Mouse (Mus musculus) stomach, embryonic 16.5 days (tissue): ENCODE measurements around the gene Ubxn11. TPM values are rescaled to one million over a fixed set of nuclear protein-coding genes. Genes with fewer than 3 reads are reported as not detected.
"Not testable (repeated sequence)": the region's sequence is repeated elsewhere in the genome, so short reads cannot be mapped to it uniquely, and the experiment has no call there.

ENCODE experiments used
- ATAC-seq: fragments of 200-750 bp; cut with Nextera tagmentation; 2 replicates; pipeline ENCODE4 v1.8.0; 2017; ENCODE audit warnings: moderate number of reproducible peaks, moderate TSS enrichment; ENCODE audit not compliant: insufficient read depth, low FRiP score
- H3K27ac ChIP-seq: fragments of 300-500 bp; sonication (generic); 2 replicates; pipeline ENCODE4 v1.5.1; 2014; ENCODE audit warnings: low read length
- H3K27me3 ChIP-seq: fragments of 300-500 bp; sonication (generic); 2 replicates; pipeline ENCODE4 v1.6.1; 2014; ENCODE audit warnings: low read length, control low read depth, mixed read lengths; ENCODE audit not compliant: control insufficient read depth, insufficient read depth
- H3K36me3 ChIP-seq: fragments of 300-500 bp; sonication (generic); 2 replicates; pipeline ENCODE4 v1.6.1; 2014; ENCODE audit warnings: low read length; ENCODE audit not compliant: control insufficient read depth, insufficient read depth
- H3K4me1 ChIP-seq: fragments of 300-500 bp; sonication (generic); 2 replicates; pipeline ENCODE4 v1.6.1; 2014; ENCODE audit warnings: low read length, control low read depth, mixed read lengths; ENCODE audit not compliant: control insufficient read depth, insufficient read depth
- H3K4me2 ChIP-seq: fragments of 300-500 bp; sonication (generic); 2 replicates; pipeline ENCODE4 v1.6.1; 2014; ENCODE audit warnings: low read depth, low read length, mixed read lengths
- H3K4me3 ChIP-seq: fragments of 300-500 bp; sonication (generic); replicated peaks from 2 replicates; pipeline ENCODE4 v1.5.1; 2014; ENCODE audit warnings: mild to moderate bottlenecking, low read length
- H3K9ac ChIP-seq: fragments of 300-500 bp; sonication (generic); 2 replicates; pipeline ENCODE4 v1.6.1; 2014; ENCODE audit warnings: low read length
- H3K9me3 ChIP-seq: fragments of 300-500 bp; sonication (generic); replicated peaks from 2 replicates; pipeline ENCODE4 v1.6.1; 2016; ENCODE audit warnings: low read length, control low read depth; ENCODE audit not compliant: control insufficient read depth
- WGBS: fragments of 180-500 bp; shearing (Covaris S2); extraction: QIAGEN DNeasy Blood & Tissue Kit; methylation state at CpG from one replicate; pipeline ENCODE4 v1.1.7; 2014; 5-methylcytosine and 5-hydroxymethylcytosine counted together
- polyA plus RNA-seq: library from polyadenylated mRNA; unstranded; fragments of >200 nt; fragmentation: Nextera tagmentation; extraction: Ambion mirVana; gene quantifications from 2 replicates; pipeline ENCODE4 v1.2.1, GENCODE M21; 2015

The Ubxn11 gene
- polyA plus RNA-seq, 1 experiment from 2014 or later = 6.4 TPM

DNA sequence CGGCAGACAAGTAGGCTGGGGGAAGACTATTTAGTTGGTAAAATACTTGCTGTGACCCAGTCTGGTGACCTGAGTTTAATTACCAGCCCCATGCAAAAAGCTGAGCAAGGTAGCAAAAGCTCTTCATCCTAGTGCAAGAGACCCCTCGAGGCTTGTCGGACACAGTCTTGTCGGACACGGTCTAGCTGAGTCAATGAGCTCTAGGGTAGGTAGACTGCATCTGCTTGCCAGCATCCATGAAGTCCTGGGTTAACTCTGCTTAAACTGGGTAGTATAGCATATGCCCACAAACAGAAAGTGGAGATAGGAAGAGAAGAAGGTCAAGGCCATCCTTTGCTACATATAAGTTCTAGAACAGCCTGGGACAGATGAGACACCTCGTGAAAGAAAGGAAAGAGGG lies 56.4 kb downstream of the Ubxn11 start:
- Histone ChIP-seq H3K4me2 (no peak overlapping the region), H3K36me3 (no peaks in the 10 kb centered on the region), H3K4me1 (no peaks in the 10 kb centered on the region), H3K27ac (no peak overlapping the region), H3K9me3 (no peaks in the 10 kb centered on the region), H3K27me3 (no peaks in the 10 kb centered on the region), H3K9ac (no peak overlapping the region), H3K4me3 (no peak overlapping the region)
- no peak for ATAC-seq
- whole genome bisulfite sequencing = 81% methylated on average over 6 of the region's 6 CpGs

DNA sequence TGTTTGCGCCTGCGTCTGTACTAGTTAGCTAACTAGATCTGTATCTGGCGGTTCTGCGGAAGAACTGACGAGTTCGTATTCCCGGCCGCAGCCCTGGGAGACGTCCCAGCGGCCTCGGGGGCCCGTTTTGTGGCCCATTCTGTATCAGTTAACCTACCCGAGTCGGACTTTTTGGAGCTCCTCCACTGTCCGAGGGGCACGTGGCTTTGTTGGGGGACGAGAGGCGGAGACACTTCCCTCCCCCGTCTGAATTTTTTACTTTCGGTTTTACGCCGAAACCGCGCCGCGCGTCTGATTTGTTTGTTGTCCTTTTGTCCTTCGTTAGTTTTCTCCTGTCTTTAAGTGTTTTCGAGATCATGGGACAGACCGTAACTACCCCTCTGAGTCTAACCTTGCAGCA lies 57.7 kb downstream of the Ubxn11 start:
- H3K9ac ChIP-seq = peak overlapping the region; percentile 64
- H3K27ac ChIP-seq = 0 out of 2 replicates have a peak overlapping the region, but pooled peaks have one; percentile 33
- WGBS = 6% methylated on average over 30 of the region's 30 CpGs
- H3K4me3 ChIP-seq = peak overlapping the region; percentile 58
- H3K36me3 ChIP-seq, H3K27me3 ChIP-seq, H3K4me1 ChIP-seq, H3K9me3 ChIP-seq, ATAC-seq: not testable (repeated sequence)
- peak overlapping the region; percentile 35 for H3K4me2 ChIP-seq

DNA sequence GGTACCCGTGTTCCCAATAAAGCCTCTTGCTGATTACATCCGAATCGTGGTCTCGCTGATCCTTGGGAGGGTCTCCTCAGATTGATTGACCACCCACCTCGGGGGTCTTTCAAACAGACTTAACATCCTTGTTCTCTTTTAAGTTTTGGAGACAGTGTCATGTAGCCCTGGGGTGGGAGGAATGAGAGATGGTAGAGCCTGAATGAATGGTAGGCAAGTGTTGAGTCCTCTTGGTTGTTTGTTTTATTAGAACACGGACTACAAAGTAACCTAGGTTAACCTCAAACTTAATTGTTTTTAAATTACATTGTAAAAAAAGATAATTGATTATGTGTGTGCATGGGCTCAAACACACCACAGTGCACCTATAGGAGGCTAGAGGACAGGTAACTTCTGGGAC lies 62.2 kb downstream of the Ubxn11 start:
- H3K9me3 ChIP-seq = no peaks in the 10 kb centered on the region
- no peaks in the 10 kb centered on the region for H3K36me3 ChIP-seq
- H3K9ac ChIP-seq = no peak overlapping the region
- peak overlapping the region; percentile 44 for H3K27ac ChIP-seq
- no peak overlapping the region for H3K4me2 ChIP-seq
- no peak overlapping the region for H3K4me3 ChIP-seq
- H3K4me1 ChIP-seq = no peaks in the 10 kb centered on the region
- H3K27me3 ChIP-seq = no peaks in the 10 kb centered on the region
- 83% methylated on average over 5 of the region's 6 CpGs for WGBS
- peak; percentile 13; the same call in 1 of the 2 replicates for ATAC-seq

DNA sequence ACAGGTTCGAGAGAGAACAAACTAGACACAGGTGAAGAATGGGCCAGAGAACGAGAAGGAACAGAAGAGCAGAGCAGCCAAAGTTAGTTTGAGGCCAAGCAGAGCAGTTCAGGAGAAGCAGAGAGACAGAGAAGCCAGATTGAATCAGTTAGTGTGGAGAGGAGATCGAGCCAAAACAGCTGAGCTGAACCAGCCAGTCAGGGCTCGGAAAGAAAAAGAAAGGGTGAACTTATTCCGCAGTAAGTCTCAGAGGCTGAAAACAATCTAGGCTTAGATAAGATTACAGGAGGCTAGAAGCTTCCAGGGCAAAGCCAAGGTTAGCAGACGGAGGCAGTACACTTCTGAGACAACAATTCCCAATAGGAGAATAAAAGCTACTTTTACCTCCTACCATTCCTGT lies 62.7 kb downstream of the Ubxn11 start:
- Histone ChIP-seq H3K27ac (peak overlapping the region; percentile 44), H3K4me2 (no peak overlapping the region), H3K9ac (no peak overlapping the region), H3K27me3 (no peaks in the 10 kb centered on the region), H3K36me3 (no peaks in the 10 kb centered on the region), H3K4me3 (no peak overlapping the region), H3K4me1 (no peaks in the 10 kb centered on the region), H3K9me3 (no peaks in the 10 kb centered on the region)
- ATAC-seq = peak; percentile 50; the same call in 1 of the 2 replicates
- 53% methylated on average over 6 of the region's 6 CpGs for WGBS

DNA sequence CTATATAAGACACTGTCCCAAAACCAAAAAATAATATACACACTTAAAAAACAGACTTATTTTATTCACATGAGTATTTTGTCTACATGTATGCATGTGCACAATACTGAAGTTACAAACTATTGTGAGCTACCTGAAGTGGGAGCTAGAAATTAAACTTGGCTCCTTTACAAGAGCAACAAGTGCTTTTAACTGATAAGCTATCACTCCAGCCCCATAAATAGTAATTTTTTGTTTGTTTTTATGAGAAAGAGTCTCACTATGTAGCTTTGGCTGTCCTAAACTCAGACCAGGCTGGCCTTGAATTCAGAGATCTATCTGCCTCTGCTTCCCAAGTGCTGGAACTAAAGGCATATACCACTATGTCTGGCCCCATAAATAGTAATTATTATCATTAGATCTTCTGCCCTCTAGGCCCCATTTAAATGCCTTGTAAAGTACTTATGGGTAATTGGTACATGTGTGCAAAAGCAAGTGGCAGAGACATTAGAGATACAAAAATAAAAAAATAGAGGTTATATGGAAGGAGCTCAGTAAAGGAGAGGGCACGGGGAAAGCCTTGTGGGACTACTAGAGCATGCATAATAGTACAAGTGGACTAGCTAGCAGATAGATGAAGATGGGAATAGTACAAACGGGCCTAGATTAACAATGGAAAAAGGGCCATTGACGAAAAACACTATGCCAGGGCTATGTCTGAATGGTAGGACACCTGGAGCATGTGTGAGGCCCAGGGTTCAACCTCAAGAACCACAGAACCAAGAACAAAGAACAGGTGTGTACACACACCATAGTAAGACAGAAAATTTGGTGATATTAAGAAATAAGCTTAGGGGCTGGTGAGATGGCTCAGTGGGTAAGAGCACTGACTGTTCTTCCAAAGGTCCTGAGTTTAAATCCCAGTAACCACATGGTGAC lies 63.4 kb downstream of the Ubxn11 start:
- H3K4me2 ChIP-seq = no peak overlapping the region
- H3K9me3 ChIP-seq = no peaks in the 10 kb centered on the region
- H3K36me3 ChIP-seq = no peaks in the 10 kb centered on the region
- H3K27me3 ChIP-seq = no peaks in the 10 kb centered on the region
- ATAC-seq = peak; percentile 37; the same call in 1 of the 2 replicates
- 80% methylated on average over 3 of the region's 3 CpGs for WGBS
- H3K4me1 ChIP-seq = no peaks in the 10 kb centered on the region
- H3K9ac ChIP-seq = no peak overlapping the region
- no peak overlapping the region for H3K4me3 ChIP-seq
- H3K27ac ChIP-seq = no peak overlapping the region; the same call in 1 of the 2 replicates

DNA sequence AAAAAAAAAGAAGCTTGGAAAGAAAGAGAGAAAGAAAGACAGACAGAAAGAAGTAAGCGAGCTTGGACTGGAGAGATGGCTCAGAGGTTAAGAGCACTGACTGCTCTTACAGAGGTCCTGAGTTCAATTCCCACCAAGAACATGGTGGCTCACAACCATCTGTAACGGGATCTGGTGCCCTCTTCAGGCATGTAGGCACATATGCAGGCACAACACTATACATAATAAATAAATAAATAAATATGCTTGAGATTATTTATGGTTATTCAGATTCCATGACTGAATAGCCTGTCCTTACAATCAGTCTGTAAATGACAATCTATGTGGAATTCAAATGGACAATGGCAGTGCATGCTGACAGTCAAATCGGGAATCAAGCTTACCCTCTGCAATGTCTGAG lies 64.5 kb downstream of the Ubxn11 start:
- Histone ChIP-seq H3K36me3 (no peaks in the 10 kb centered on the region), H3K4me2 (no peak overlapping the region), H3K9ac (no peak overlapping the region), H3K4me3 (no peak overlapping the region), H3K27ac (no peak overlapping the region), H3K9me3 (no peaks in the 10 kb centered on the region), H3K4me1 (no peaks in the 10 kb centered on the region), H3K27me3 (no peaks in the 10 kb centered on the region)
- ATAC-seq = no peak
- 96% methylated on average over 3 of the region's 3 CpGs for WGBS

DNA sequence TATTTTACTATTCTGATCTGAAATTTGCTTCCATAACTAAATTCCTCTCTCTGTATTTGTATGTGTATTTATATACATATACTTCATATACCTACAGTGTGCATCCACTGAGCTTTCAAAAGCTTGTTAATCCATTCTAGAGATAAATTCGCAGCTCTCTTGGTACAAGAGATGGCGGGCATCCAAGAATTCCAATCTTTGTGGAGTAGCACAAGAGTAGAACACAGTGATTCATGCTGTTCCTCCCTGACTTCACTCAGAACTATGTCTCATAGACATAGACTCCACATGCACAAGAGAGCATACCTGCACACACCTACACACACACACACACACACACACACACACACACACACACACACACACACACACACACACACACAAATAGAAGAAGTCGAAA lies 70.0 kb downstream of the Ubxn11 start:
- ATAC-seq = no peak
- no peaks in the 10 kb centered on the region for H3K9me3 ChIP-seq
- no peak overlapping the region for H3K27ac ChIP-seq
- no peak overlapping the region for H3K4me2 ChIP-seq
- H3K36me3 ChIP-seq = no peaks in the 10 kb centered on the region
- no peaks in the 10 kb centered on the region for H3K4me1 ChIP-seq
- no peaks in the 10 kb centered on the region for H3K27me3 ChIP-seq
- no peak overlapping the region for H3K9ac ChIP-seq
- 67% methylated on average over 3 of the region's 3 CpGs for WGBS
- H3K4me3 ChIP-seq = no peak overlapping the region

Other genes with a start within 250 kb of the Ubxn11 start
- 69.2 and 71.8 TPM in 2 replicates for gene Rps6ka1, start 214.8 kb upstream of the Ubxn11 start, polyA plus RNA-seq
- gene Hmgn2, start 133.9 kb upstream of the Ubxn11 start, polyA plus RNA-seq = 1,639 and 1,753 TPM in 2 replicates
- gene Dhdds, start 101.7 kb upstream of the Ubxn11 start, polyA plus RNA-seq = 43.0 and 45.8 TPM in 2 replicates
- gene Lin28a, start 83.7 kb upstream of the Ubxn11 start, polyA plus RNA-seq = 0.13 and 0.22 TPM in 2 replicates
- not detected in 2 replicates for gene Zfp683, start 48.7 kb upstream of the Ubxn11 start, polyA plus RNA-seq
- gene Crybg2, start 41.8 kb upstream of the Ubxn11 start, polyA plus RNA-seq = 19.3 and 26.8 TPM in 2 replicates
- 25.8 and 44.2 TPM in 2 replicates for gene Cd52, start 7.5 kb upstream of the Ubxn11 start, polyA plus RNA-seq
- gene Sh3bgrl3, start 26.2 kb downstream of the Ubxn11 start, polyA plus RNA-seq = 397 and 438 TPM in 2 replicates
- 110 and 113 TPM in 2 replicates for gene Cep85, start 84.5 kb downstream of the Ubxn11 start, polyA plus RNA-seq
- not detected in 2 replicates for gene Gm7534, start 100.4 kb downstream of the Ubxn11 start, polyA plus RNA-seq
- 0.30 and 0.55 TPM in 2 replicates for gene Catsper4, start 124.8 kb downstream of the Ubxn11 start, polyA plus RNA-seq
- 10.7 and 13.4 TPM in 2 replicates for gene Cnksr1, start 135.8 kb downstream of the Ubxn11 start, polyA plus RNA-seq
- gene E130218I03Rik, start 141.1 kb downstream of the Ubxn11 start, polyA plus RNA-seq = 0.26 and 0.45 TPM in 2 replicates
- 12.9 and 13.0 TPM in 2 replicates for gene Zfp593, start 143.0 kb downstream of the Ubxn11 start, polyA plus RNA-seq
- not detected in 2 replicates for gene Gm30191, start 144.4 kb downstream of the Ubxn11 start, polyA plus RNA-seq
- gene Grrp1, start 151.5 kb downstream of the Ubxn11 start, polyA plus RNA-seq = 3.2 and 3.5 TPM in 2 replicates
- gene Pdik1l, start 185.3 kb downstream of the Ubxn11 start, polyA plus RNA-seq = 17.7 and 19.0 TPM in 2 replicates
- gene Trim63, start 212.6 kb downstream of the Ubxn11 start, polyA plus RNA-seq = 0.37 and 1.4 TPM in 2 replicates
- gene Slc30a2, start 240.6 kb downstream of the Ubxn11 start, polyA plus RNA-seq = 0.91 and 1.1 TPM in 2 replicates